Mouse (Mus musculus): Measurements from ENCODE around the gene Kng1. TPM values are rescaled to one million over a fixed set of nuclear protein-coding genes. Genes with fewer than 3 reads are reported as not detected.

Kng1 gene
- polyA plus RNA-seq (2014; fragmentation: Illumina TruSeq; extraction: RNeasy Lipid Tissue Mini Kit (QIAGEN cat#74804)), result not detected

GRCm38 (mm10) chr16:23057668-23058447 is at the start of gene Kng1:
Gene Kng1 (plus strand): TSS chr16:23057865.

GRCm38 (mm10) chr16:23028966-23029600 is 28.6 kb upstream of the Kng1 start, which contains the start of gene Kng2:
Gene Kng2 (minus strand): TSS chr16:23029482.

GRCm38 (mm10) chr16:23107231-23107942 is 49.7 kb downstream of the Kng1 start, which contains the start of gene Eif4a2:
Gene Eif4a2 (plus strand): TSS chr16:23107444.

GRCm38 (mm10) chr16:23127673-23128375 is 70.2 kb downstream of the Kng1 start, which contains the start of gene Rfc4:
Gene Rfc4 (minus strand): TSS chr16:23127737.

Other genes with a start within 250 kb of the Kng1 start
- gene Crygs, start 246.3 kb upstream of the Kng1 start, polyA plus RNA-seq (2014; fragmentation: Illumina TruSeq; extraction: RNeasy Lipid Tissue Mini Kit (QIAGEN cat#74804)), result not detected
- 15.4 TPM for gene Tbccd1, start 200.2 kb upstream of the Kng1 start, polyA plus RNA-seq (2014; fragmentation: Illumina TruSeq; extraction: RNeasy Lipid Tissue Mini Kit (QIAGEN cat#74804))
- gene Dnajb11, start 200.0 kb upstream of the Kng1 start, polyA plus RNA-seq (2014; fragmentation: Illumina TruSeq; extraction: RNeasy Lipid Tissue Mini Kit (QIAGEN cat#74804)), result 62.3 TPM
- 1.5 TPM for gene Ahsg, start 166.6 kb upstream of the Kng1 start, polyA plus RNA-seq (2014; fragmentation: Illumina TruSeq; extraction: RNeasy Lipid Tissue Mini Kit (QIAGEN cat#74804))
- gene Fetub, start 139.5 kb upstream of the Kng1 start, polyA plus RNA-seq (2014; fragmentation: Illumina TruSeq; extraction: RNeasy Lipid Tissue Mini Kit (QIAGEN cat#74804)), result 8.5 TPM
- not detected for gene Hrg, start 106.8 kb upstream of the Kng1 start, polyA plus RNA-seq (2014; fragmentation: Illumina TruSeq; extraction: RNeasy Lipid Tissue Mini Kit (QIAGEN cat#74804))
- 1.5 TPM for gene Kng2, start 28.4 kb upstream of the Kng1 start, polyA plus RNA-seq (2014; fragmentation: Illumina TruSeq; extraction: RNeasy Lipid Tissue Mini Kit (QIAGEN cat#74804))
- 1,842 TPM for gene Eif4a2, start 49.6 kb downstream of the Kng1 start, polyA plus RNA-seq (2014; fragmentation: Illumina TruSeq; extraction: RNeasy Lipid Tissue Mini Kit (QIAGEN cat#74804))
- gene Rfc4, start 69.9 kb downstream of the Kng1 start, polyA plus RNA-seq (2014; fragmentation: Illumina TruSeq; extraction: RNeasy Lipid Tissue Mini Kit (QIAGEN cat#74804)), result 48.9 TPM
- 50.8 TPM for gene Adipoq, start 88.7 kb downstream of the Kng1 start, polyA plus RNA-seq (2014; fragmentation: Illumina TruSeq; extraction: RNeasy Lipid Tissue Mini Kit (QIAGEN cat#74804))
- 68.7 TPM for gene St6gal1, start 166.9 kb downstream of the Kng1 start, polyA plus RNA-seq (2014; fragmentation: Illumina TruSeq; extraction: RNeasy Lipid Tissue Mini Kit (QIAGEN cat#74804))

Data from ovary, adult 10 weeks (tissue).